Mouse (Mus musculus) megakaryocyte, embryonic 14.5 days (primary cell): ENCODE results near the gene Ccdc73.

Experiments used
- FLI1 ChIP-seq: IDR thresholded peaks from 2 replicates; pipeline ENCODE4 v1.6.1; 2012; ENCODE audit warnings: low read length, inconsistent platforms, mixed read lengths
- GATA1 ChIP-seq: IDR thresholded peaks from 3 replicates; pipeline ENCODE4 v1.6.1; 2012; ENCODE audit warnings: mixed read lengths, low read length, inconsistent platforms, borderline replicate concordance

DNA sequence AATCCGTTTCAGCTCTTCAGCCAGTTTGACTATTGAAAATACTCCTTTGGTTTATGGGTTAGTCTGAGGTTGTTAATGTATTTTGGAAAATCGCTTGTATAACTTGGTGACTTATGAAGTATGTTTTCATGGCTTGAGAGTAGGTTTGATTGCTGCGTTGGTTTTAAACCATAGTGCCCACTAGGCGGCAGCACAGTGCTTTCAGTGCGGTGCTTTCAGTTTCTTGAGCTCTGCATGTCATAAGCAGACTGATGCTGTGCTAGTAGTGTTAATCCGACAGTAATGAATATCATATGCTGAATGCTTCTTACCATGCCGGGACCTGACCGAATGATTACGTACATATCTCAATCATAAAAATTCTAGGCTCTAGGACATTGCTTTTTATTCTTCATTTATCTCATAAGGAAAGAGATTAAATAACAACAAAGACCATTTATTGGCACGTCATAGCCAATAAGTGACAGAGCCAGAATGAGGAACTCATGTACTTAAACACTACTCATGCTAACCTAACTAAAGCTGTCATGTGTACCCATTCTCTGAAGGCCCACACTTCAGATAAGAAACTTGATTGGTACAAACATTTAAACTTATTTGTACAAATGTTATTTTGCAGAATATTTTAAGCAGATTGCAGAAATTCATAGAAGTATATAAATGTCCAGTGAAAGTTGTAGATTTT, 20.4 kb downstream of the Ccdc73 start:
- TF ChIP-seq GATA1 (no peak), FLI1 (no peak)
